Comparison of ENCODE assay signal across 27 mouse cellular contexts in genomic region chr16:87720851-87721409, GRCm38 (mm10). TPM values are rescaled to one million over a fixed set of nuclear protein-coding genes. Genes with fewer than 3 reads are reported as not detected.
A peak's percentile ranks its signal among the peaks of the same experiment; 100 is the strongest.
DNase-seq lines count a peak whose midpoint lies in the region; TF ChIP-seq lines count a peak whose summit lies in the region.
"Had no signal": no experiment of that assay in that cellular context is flagged by ENCODE, and none has a peak within 500 bp of the region (broad histone marks: within the 10 kb centered on the region; RNA-seq: fewer than 3 reads in every experiment).

No protein-coding gene starts in this region.

- TF ChIP-seq EP300 in MEL (IDR thresholded peaks at IDR 0.05; ENCODE audit: low read depth in 1 of 2, low read length in 2 of 2) = peak in 1 of 2 experiments; percentile 55; a peak in 1 of 4 replicates

- 89% methylated on average over 24 of the region's 24 CpGs for WGBS in heart, embryonic 10.5 days

- no peaks in the 10 kb centered on the region for H3K27me3 ChIP-seq in heart, embryonic 10.5 days (ENCODE audit: insufficient read depth, poor library complexity, severe bottlenecking)
- H3K27me3 ChIP-seq in E14TG2a.4 (ENCODE audit: insufficient read depth, low read length) (no peaks in the 10 kb centered on the region), MEL (ENCODE audit: control insufficient read depth in 1 of 2, insufficient read depth in 2 of 2, low read length in 2 of 2) (no peaks in the 10 kb centered on the region)
- H3K27me3 ChIP-seq: embryonic facial prominence, embryonic 13.5 days; forebrain, embryonic 12.5 days; forebrain, embryonic 15.5 days; heart, embryonic 13.5 days had no signal

- H3K79me2 ChIP-seq in MEL (ENCODE audit: control insufficient read depth, insufficient read depth, low read length, poor library complexity) = peaks cover 22% of the 10 kb centered on the region

- peaks cover 48% of the 10 kb centered on the region for H3K36me3 ChIP-seq in heart, embryonic 10.5 days
- H3K36me3 ChIP-seq in E14TG2a.4 (ENCODE audit: insufficient read depth, low read length) = peaks cover 50% of the 10 kb centered on the region
- peaks cover 23 to 25% of the 10 kb centered on the region in 2 experiments for H3K36me3 ChIP-seq in MEL (ENCODE audit: control insufficient read depth in 1 of 2, insufficient read depth in 2 of 2, low read length in 2 of 2)

- no peak for TF ChIP-seq POLR2A in MEL (IDR thresholded peaks at IDR 0.05; ENCODE audit: control insufficient read depth in 1 of 2, insufficient read depth in 1 of 2, low read depth in 1 of 2, low read length in 2 of 2, poor library complexity in 1 of 2)
- no peak for TF ChIP-seq POLR2A in brain, embryonic 14.5 days (IDR thresholded peaks at IDR 0.05; ENCODE audit: borderline replicate concordance, extremely low read depth, insufficient read depth, insufficient read length, poor library complexity, severe bottlenecking)

- H3K4me1 ChIP-seq in heart, embryonic 10.5 days = peaks cover 51% of the 10 kb centered on the region
- H3K4me1 ChIP-seq in E14TG2a.4 (replicated peaks; ENCODE audit: low read depth, low read length) = peaks cover 54% of the 10 kb centered on the region
- peaks cover 21% of the 10 kb centered on the region in 2 experiments for H3K4me1 ChIP-seq in MEL (ENCODE audit: control insufficient read depth in 1 of 2, insufficient read depth in 2 of 2, low read length in 2 of 2)
- H3K4me1 ChIP-seq: forebrain, embryonic 12.5 days; forebrain, embryonic 15.5 days had no signal

- H3K9me3 ChIP-seq in heart, embryonic 10.5 days = no peaks in the 10 kb centered on the region
- H3K9me3 ChIP-seq in E14TG2a.4 (ENCODE audit: low read length) (no peaks in the 10 kb centered on the region), MEL (replicated peaks; ENCODE audit: insufficient read depth, low read length) (no peaks in the 10 kb centered on the region)
- H3K9me3 ChIP-seq: embryonic facial prominence, embryonic 10.5 days; embryonic facial prominence, embryonic 13.5 days; forebrain, embryonic 12.5 days; forebrain, embryonic 15.5 days; heart, embryonic 13.5 days had no signal

- H3K27ac ChIP-seq in heart, embryonic 10.5 days = no peak overlapping the region
- H3K27ac ChIP-seq in MEL (ENCODE audit: control insufficient read depth, low read depth, low read length) = no peak overlapping the region
- H3K27ac ChIP-seq: embryonic facial prominence, embryonic 10.5 days; embryonic facial prominence, embryonic 13.5 days; forebrain, embryonic 12.5 days; forebrain, embryonic 15.5 days; heart, embryonic 13.5 days; hindbrain, embryonic 14.5 days; hindbrain, postnatal 0 days had no signal

- TF ChIP-seq CTCF in E14TG2a.4 (conservative IDR thresholded peaks at IDR 0.05; ENCODE audit: low read length) = no peak
- no peak for TF ChIP-seq CTCF in MEL (IDR thresholded peaks at IDR 0.05 in 2 of 3, conservative IDR thresholded peaks at IDR 0.05 in 1 of 3; ENCODE audit: control insufficient read depth in 1 of 3, insufficient read depth in 1 of 3, low read depth in 2 of 3, low read length in 3 of 3, poor library complexity in 1 of 3, severe bottlenecking in 1 of 3)
- no peak for TF ChIP-seq CTCF in brain, embryonic 14.5 days (IDR thresholded peaks at IDR 0.05; ENCODE audit: borderline replicate concordance, extremely low read depth, insufficient read depth, insufficient read length)

- peak; percentile 61 for DNase-seq in heart, embryonic 10.5 days (ENCODE audit: low spot score)
- no peak for DNase-seq in heart, adult 9 months (ENCODE audit: low spot score in 2 of 2)
- DNase-seq in MEL (ENCODE audit: low read depth, low spot score) = no peak
- DNase-seq in brain, embryonic 14.5 days (ENCODE audit: low read depth) = peak; percentile 12
- no peak for DNase-seq in cerebellum, adult 11-12 months
- no peak for DNase-seq in lung, adult 18-20 months
- no peak for DNase-seq in layer of hippocampus, postnatal 14 days (ENCODE audit: low spot score in 2 of 2)
- DNase-seq: adrenal gland, adult 2 months; adrenal gland, postnatal 14 days; B cell, adult 2 months; cerebellum, adult 2 months; cerebellum, adult 9-11 months; cerebellum, postnatal 36 days; embryo, embryonic 11 days; gastrocnemius, postnatal 25 days; heart, postnatal 14 days; heart, postnatal 4 days; kidney, adult 2 months had no signal

- H3K9ac ChIP-seq in MEL (ENCODE audit: control insufficient read depth, low read depth, low read length, poor library complexity, severe bottlenecking) = no peak overlapping the region
- H3K9ac ChIP-seq: embryonic facial prominence, embryonic 13.5 days; forebrain, embryonic 12.5 days; forebrain, embryonic 15.5 days; heart, embryonic 13.5 days; hindbrain, embryonic 14.5 days had no signal

- H3K4me3 ChIP-seq in heart, embryonic 10.5 days = no peak overlapping the region
- peak overlapping the region; percentile 21 for H3K4me3 ChIP-seq in E14TG2a.4 (replicated peaks; ENCODE audit: low read length)
- H3K4me3 ChIP-seq in MEL (ENCODE audit: control insufficient read depth in 1 of 2, insufficient read depth in 1 of 2, low read depth in 2 of 2, low read length in 2 of 2) = no peak overlapping the region
- H3K4me3 ChIP-seq: embryonic facial prominence, embryonic 10.5 days; embryonic facial prominence, embryonic 13.5 days; erythroblast, embryonic 14.5 days; forebrain, embryonic 12.5 days; forebrain, embryonic 15.5 days; heart, embryonic 13.5 days had no signal

- no peak for TF ChIP-seq RAD21 in MEL (IDR thresholded peaks at IDR 0.05; ENCODE audit: low read depth, low read length)

TF ChIP-seq in MEL, 35 proteins besides CTCF, POLR2A, EP300 and RAD21:
- TF ChIP-seq ZKSCAN1 (IDR thresholded peaks at IDR 0.05; ENCODE audit: low read depth, low read length) = no peak
- TF ChIP-seq HCFC1 (IDR thresholded peaks at IDR 0.05; ENCODE audit: low read depth, low read length) = no peak
- 0 out of 2 replicates have a peak, but pooled peaks have one; percentile 25 for TF ChIP-seq SIN3A (IDR thresholded peaks at IDR 0.05; ENCODE audit: low read length)
- TF ChIP-seq ZNF384 (IDR thresholded peaks at IDR 0.05; ENCODE audit: low read depth, low read length) = peak; percentile 86
- 0 out of 2 replicates have a peak, but pooled peaks have one; percentile 20 for TF ChIP-seq ETS1 (IDR thresholded peaks at IDR 0.05; ENCODE audit: low read depth, low read length)
- peak; percentile 25; the same call in 1 of the 2 replicates for TF ChIP-seq MYB (IDR thresholded peaks at IDR 0.05; ENCODE audit: low read depth, low read length)
- TF ChIP-seq TCF12 (IDR thresholded peaks at IDR 0.05; ENCODE audit: low read depth, low read length) = 0 out of 2 replicates have a peak, but pooled peaks have one; percentile 37
- no peak for TF ChIP-seq BHLHE40 (IDR thresholded peaks at IDR 0.05; ENCODE audit: borderline replicate concordance, low read depth, low read length)

RNA-seq across cellular contexts. Expression of gene Bach1, which starts 22.2 kb away (rescaled TPM):
- polyA plus RNA-seq in heart, embryonic 10.5 days (2016; fragmentation: Nextera tagmentation; extraction: Ambion mirVana) = 8.5 and 9.4 TPM in 2 replicates
- 21.1 and 23.1 TPM in 2 replicates for total RNA-seq in MEL (2012; rRNA removed)
- polyA plus RNA-seq in MEL (2012; ENCODE audit: insufficient read depth in 1 of 2, insufficient read length in 2 of 2, low read depth in 1 of 2, low replicate concordance in 2 of 2, missing spikeins in 1 of 2) = 10 to 100 TPM in 1 of 2 experiments, not detected in 1; 20.5 TPM
- 21.0 and 31.1 TPM in 2 replicates for polyA plus RNA-seq in brain, embryonic 14.5 days (2012; rRNA removed)
- total RNA-seq in layer of hippocampus, postnatal 14 days (2021) = 10 to 100 TPM; 14.5 to 15.6 TPM

Comparison
In these comparisons a context has a peak if more than half of its experiments do, and no peak if none do; other contexts are left out.
1. DNase-seq: peak in heart, embryonic 10.5 days (single experiment) and brain, embryonic 14.5 days (single experiment); none in heart, adult 9 months (0 of 2), MEL (single experiment), cerebellum, adult 11-12 months (single experiment), lung, adult 18-20 months (0 of 2) and layer of hippocampus, postnatal 14 days (0 of 2).